Mouse (Mus musculus): Measurements from ENCODE around the gene Kirrel.

- no peak for TF ChIP-seq EP300 (IDR thresholded peaks at IDR 0.05; ENCODE audit: low read depth)
- no peak for TF ChIP-seq CTCF (IDR thresholded peaks at IDR 0.05; ENCODE audit: low read depth)
These were observed 2.1 kb upstream of the Kirrel start for GRCm38 (mm10) chr3:87176687-87177086.
